Mouse (Mus musculus) myocyte (in vitro differentiated cells): ENCODE results near the gene Atp2a2.

Experiments used
- CEBPB ChIP-seq: IDR thresholded peaks from 2 replicates; pipeline ENCODE4 v1.6.1; 2011; ENCODE audit warnings: mild to moderate bottlenecking, moderate library complexity; ENCODE audit not compliant: poor library complexity, insufficient read depth, severe bottlenecking
- MAX ChIP-seq: IDR thresholded peaks from one replicate; pipeline ENCODE4 v1.6.1; 2011; ENCODE audit warnings: low read depth, mild to moderate bottlenecking, control low read depth
- USF1 ChIP-seq: IDR thresholded peaks from one replicate; pipeline ENCODE4 v1.6.1; 2011; ENCODE audit warnings: low read depth, mild to moderate bottlenecking, control low read depth, moderate library complexity

GRCm38 (mm10) chr5:122445051-122445610 lies 56.9 kb downstream of the Atp2a2 start:
- TF ChIP-seq MAX: no peak
- TF ChIP-seq USF1: no peak
- TF ChIP-seq CEBPB: no peak
